Mouse (Mus musculus): ENCODE measurements around the gene Sp6.

- TF ChIP-seq CTCF (IDR thresholded peaks at IDR 0.05; ENCODE audit: low read depth) (no peak), EP300 (IDR thresholded peaks at IDR 0.05; ENCODE audit: low read depth) (no peak)
Measured at GRCm38 (mm10) chr11:97017696-97018582, 4.7 kb downstream of the Sp6 start.
